Mouse (Mus musculus) T-cell, adult 2 months (primary cell): ENCODE data around the gene Rhox4e.
"Not testable (repeated sequence)": the region's sequence is repeated elsewhere in the genome, so short reads cannot be mapped to it uniquely, and the experiment has no call there.

ENCODE experiments used
- DNase-seq: peaks from one replicate; pipeline ENCODE4 v3.0.0; 2022; ENCODE audit warnings: low spot score

Rhox4e gene

GRCm38 (mm10) chrX:37557112-37557511, at the start of gene Rhox4e:
Gene Rhox4e (plus strand): TSS chrX:37557412.
- DNase-seq: not testable (repeated sequence)

GRCm38 (mm10) chrX:37514059-37514458, 43.2 kb upstream of the Rhox4e start, which contains the start of gene Rhox4d:
Gene Rhox4d (plus strand): TSS chrX:37514359.
- not testable (repeated sequence) for DNase-seq

GRCm38 (mm10) chrX:37530152-37530551, 27.1 kb upstream of the Rhox4e start, which contains the start of gene Rhox2e:
Gene Rhox2e (plus strand): TSS chrX:37530452.
- not testable (repeated sequence) for DNase-seq

- DNase-seq: not testable (repeated sequence)
Measured at GRCm38 (mm10) chrX:37541719-37542118, 15.5 kb upstream of the Rhox4e start, which contains the start of gene Rhox3e. Gene Rhox3e (plus strand): TSS chrX:37542019.

- DNase-seq: not testable (repeated sequence)
Measured at GRCm38 (mm10) chrX:37571105-37571504, 13.9 kb downstream of the Rhox4e start, which contains the start of gene Rhox2f. Gene Rhox2f (plus strand): TSS chrX:37571405.

- DNase-seq: not testable (repeated sequence)
Measured at GRCm38 (mm10) chrX:37572638-37573037, 15.4 kb downstream of the Rhox4e start.

GRCm38 (mm10) chrX:37580692-37581091, 23.5 kb downstream of the Rhox4e start, which contains the start of gene Rhox3f:
Gene Rhox3f (plus strand): TSS chrX:37580992.
- not testable (repeated sequence) for DNase-seq

- DNase-seq: not testable (repeated sequence)
Measured at GRCm38 (mm10) chrX:37607604-37608003, 50.4 kb downstream of the Rhox4e start, which contains the start of gene Rhox4f. Gene Rhox4f (minus strand): TSS chrX:37607704.
